Mouse (Mus musculus) lung, postnatal 0 days (tissue): Measurements from ENCODE around the gene Cyp2c39. TPM values are rescaled to one million over a fixed set of nuclear protein-coding genes. Genes with fewer than 3 reads are reported as not detected.
"Not testable (repeated sequence)": the region's sequence is repeated elsewhere in the genome, so short reads cannot be mapped to it uniquely, and the experiment has no call there.

Experiments
- ATAC-seq: fragments of 200-750 bp; cut with Nextera tagmentation; 2 replicates; pipeline ENCODE4 v1.8.0; 2017; ENCODE audit warnings: moderate library complexity
- DNase-seq: peaks from one replicate; pipeline ENCODE4 v3.0.0-alpha.2; 2016; ENCODE audit warnings: low spot score
- H3K27ac ChIP-seq: fragments of 300-500 bp; sonication (generic); 2 replicates; pipeline ENCODE4 v1.5.1; 2014; ENCODE audit warnings: antibody characterized with exemption, mild to moderate bottlenecking, low read length, mixed read lengths
- H3K27me3 ChIP-seq: fragments of 300-500 bp; sonication (generic); replicated peaks from 2 replicates; pipeline ENCODE4 v1.6.1; 2014; ENCODE audit warnings: low read length, mixed read lengths; ENCODE audit not compliant: insufficient read depth
- H3K36me3 ChIP-seq: fragments of 300-500 bp; sonication (generic); 2 replicates; pipeline ENCODE4 v1.6.1; 2014; ENCODE audit warnings: low read length, mixed read lengths; ENCODE audit not compliant: insufficient read depth
- H3K4me1 ChIP-seq: fragments of 300-500 bp; sonication (generic); 2 replicates; pipeline ENCODE4 v1.6.1; 2014; ENCODE audit warnings: antibody characterized with exemption, low read depth, low read length, mixed read lengths; ENCODE audit not compliant: insufficient read depth
- H3K4me2 ChIP-seq: fragments of 300-500 bp; sonication (generic); replicated peaks from 2 replicates; pipeline ENCODE4 v1.6.1; 2014; ENCODE audit warnings: low read depth, mild to moderate bottlenecking, low read length, moderate library complexity, mixed read lengths
- H3K4me3 ChIP-seq: fragments of 300-500 bp; sonication (generic); 2 replicates; pipeline ENCODE4 v1.5.1; 2014; ENCODE audit warnings: low read depth, low read length
- H3K9ac ChIP-seq: fragments of 300-500 bp; sonication (generic); replicated peaks from 2 replicates; pipeline ENCODE4 v1.6.1; 2014; ENCODE audit warnings: low read depth, mild to moderate bottlenecking
- H3K9me3 ChIP-seq: fragments of 300-500 bp; sonication (generic); 2 replicates; pipeline ENCODE4 v1.6.1; 2016; ENCODE audit warnings: low read length, mixed read lengths
- CTCF ChIP-seq: IDR thresholded peaks from 2 replicates; pipeline ENCODE4 v1.5.1; 2016; ENCODE audit warnings: antibody characterized with exemption, mild to moderate bottlenecking
- EP300 ChIP-seq: IDR thresholded peaks from 2 replicates; pipeline ENCODE4 v1.6.1; 2016; ENCODE audit warnings: antibody characterized with exemption, mild to moderate bottlenecking, control low read depth
- WGBS: fragments of 180-500 bp; shearing (Covaris S2); extraction: QIAGEN DNeasy Blood & Tissue Kit; methylation state at CpG from one replicate; pipeline ENCODE4 v1.1.7; 2014; 5-methylcytosine and 5-hydroxymethylcytosine counted together
- polyA plus RNA-seq: library from polyadenylated mRNA; unstranded; fragments of >200 nt; fragmentation: Nextera tagmentation; extraction: Ambion mirVana; gene quantifications from 2 replicates; pipeline ENCODE4 v1.2.1, GENCODE M21; 2015

Cyp2c39 gene
- not detected in 2 replicates for polyA plus RNA-seq

DNA sequence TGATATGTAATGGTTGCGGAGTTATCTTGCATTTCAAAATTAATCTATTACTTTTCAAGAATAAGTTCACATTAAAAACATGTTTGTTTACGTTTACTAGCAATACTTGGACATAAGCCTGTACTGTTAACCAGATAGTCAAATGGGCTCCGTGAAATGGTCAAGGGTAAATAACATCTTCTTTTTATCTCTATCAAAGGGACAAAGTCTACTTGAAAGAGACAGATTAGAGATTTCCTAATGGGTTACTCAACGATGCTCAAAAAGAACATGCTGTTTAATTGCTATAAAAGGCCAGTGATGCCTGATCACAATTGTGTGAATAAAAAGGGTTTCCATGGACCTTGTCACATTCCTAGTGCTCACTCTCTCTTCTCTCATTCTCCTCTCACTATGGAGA is at the start of gene Cyp2c39:
Cyp2c39 (plus strand) TSS at position 329 of the 400 bp plus-strand sequence.
- DNase-seq (no peak), ATAC-seq (no peak)

DNA sequence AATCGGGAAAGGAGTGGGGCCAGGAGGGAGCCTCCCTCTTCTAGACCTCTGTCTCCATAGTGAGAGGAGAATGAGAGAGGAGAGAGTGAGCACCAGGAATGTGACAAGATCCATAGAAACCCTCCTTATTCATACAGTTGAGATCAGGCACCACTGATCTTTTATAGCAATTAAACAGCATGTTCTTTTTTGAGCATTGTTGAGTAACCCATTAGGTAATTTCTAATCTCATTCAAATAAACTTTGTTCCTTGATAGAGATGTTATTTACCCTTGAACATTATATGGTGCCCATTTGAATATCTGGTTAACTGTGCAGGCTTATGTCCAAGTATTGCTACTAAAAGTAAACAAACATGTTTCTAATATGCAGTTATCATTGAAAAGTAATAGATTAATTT is 47.7 kb upstream of the Cyp2c39 start, which contains the start of gene Cyp2c38:
Cyp2c38 (minus strand) TSS at position 135 of the 400 bp plus-strand sequence.
- Histone ChIP-seq H3K4me3 (no peak within 1 kb of the TSS), H3K9ac (no peak within 1 kb of the TSS), H3K36me3 (no peaks in the 10 kb centered on the region), H3K4me1 (no peaks in the 10 kb centered on the region), H3K4me2 (no peak within 1 kb of the TSS), H3K9me3 (no peaks in the 10 kb centered on the region), H3K27ac (no peak within 1 kb of the TSS), H3K27me3 (no peaks in the 10 kb centered on the region)
- TF ChIP-seq EP300 (no peak), CTCF (no peak)
- ATAC-seq (no peak), DNase-seq (no peak)
- 62% methylated on average over 1 of the region's 1 CpGs for WGBS

More for the DNA sequence above, at the start of gene Cyp2c39:
- no peak within 1 kb of the TSS for H3K4me3 ChIP-seq
- TF ChIP-seq EP300 (no peak), CTCF (no peak)
- no peak within 1 kb of the TSS for H3K27ac ChIP-seq
- H3K4me2 ChIP-seq = no peak within 1 kb of the TSS
- H3K36me3 ChIP-seq = no peaks in the 10 kb centered on the region
- no peaks in the 10 kb centered on the region for H3K27me3 ChIP-seq
- 68% methylated on average over 4 of the region's 4 CpGs for WGBS
- H3K9me3 ChIP-seq = no peaks in the 10 kb centered on the region
- no peaks in the 10 kb centered on the region for H3K4me1 ChIP-seq
- no peak within 1 kb of the TSS for H3K9ac ChIP-seq

DNA sequence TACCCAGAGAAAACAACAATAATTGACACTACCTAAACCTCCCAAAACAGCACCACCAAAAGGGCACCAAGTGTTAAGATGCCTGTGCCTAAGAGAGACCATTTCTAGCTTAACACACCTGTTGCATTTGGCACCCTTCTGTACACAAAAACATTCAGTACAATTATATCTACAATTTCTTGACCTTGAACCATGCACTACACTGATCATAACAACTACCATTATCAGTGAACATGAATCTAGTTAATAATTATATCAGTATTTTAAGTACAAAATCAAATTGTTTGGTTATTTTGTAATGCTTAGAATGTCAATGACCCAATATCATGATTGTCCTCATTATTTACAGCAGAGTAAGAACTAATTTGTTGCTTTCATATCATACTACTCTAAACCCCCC is 46.7 kb upstream of the Cyp2c39 start:
- no peak overlapping the region for H3K9ac ChIP-seq
- no peaks in the 10 kb centered on the region for H3K36me3 ChIP-seq
- TF ChIP-seq CTCF (no peak), EP300 (no peak)
- H3K9me3 ChIP-seq = no peaks in the 10 kb centered on the region
- H3K4me3 ChIP-seq = no peak overlapping the region
- H3K4me2 ChIP-seq = no peak overlapping the region
- H3K27me3 ChIP-seq = no peaks in the 10 kb centered on the region
- ATAC-seq (no peak), DNase-seq (no peak)
- H3K4me1 ChIP-seq = no peaks in the 10 kb centered on the region
- H3K27ac ChIP-seq = no peak overlapping the region

DNA sequence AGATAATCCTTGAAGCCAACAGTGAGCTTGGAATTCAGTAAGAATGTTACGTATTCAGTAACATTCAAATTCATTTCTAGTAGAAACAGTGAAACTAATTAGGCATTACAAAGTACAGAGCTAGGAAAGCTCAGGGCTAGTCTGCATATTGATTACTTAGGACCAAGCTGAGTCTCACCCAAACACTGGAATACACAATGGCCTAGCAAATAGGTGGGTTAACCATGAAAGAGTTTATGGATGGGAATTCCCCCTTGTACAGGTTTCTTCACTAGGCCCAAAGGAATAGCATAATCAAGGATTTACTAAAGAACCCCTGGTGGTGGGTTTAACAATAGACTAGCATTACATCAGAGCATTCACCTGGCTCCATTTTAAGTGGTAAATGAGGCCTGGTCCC is 26.7 kb upstream of the Cyp2c39 start:
- 86% methylated on average over 1 of the region's 1 CpGs for WGBS
- not testable (repeated sequence) for H3K4me3 ChIP-seq, H3K4me1 ChIP-seq, H3K27me3 ChIP-seq, H3K36me3 ChIP-seq, H3K27ac ChIP-seq, H3K9me3 ChIP-seq, H3K4me2 ChIP-seq, H3K9ac ChIP-seq, ATAC-seq, DNase-seq

DNA sequence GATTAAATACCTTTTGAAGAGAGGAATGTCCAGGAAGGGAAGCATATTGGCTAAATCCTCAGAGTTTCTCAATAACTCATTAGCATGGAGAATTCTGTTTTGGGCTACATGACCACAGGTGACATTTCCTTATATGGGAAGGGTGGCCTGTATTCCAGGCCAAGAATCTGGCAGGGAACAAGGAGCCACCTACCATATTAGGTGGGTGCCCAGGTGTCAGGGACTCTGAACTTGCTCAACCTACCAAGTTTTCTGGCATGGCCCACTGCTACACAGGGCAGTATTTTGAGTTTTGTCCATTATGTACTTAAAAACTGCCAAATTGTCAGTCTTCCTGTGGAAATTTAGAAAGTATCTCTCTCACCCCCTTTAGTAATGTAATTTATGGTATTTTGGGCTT is 4.3 kb upstream of the Cyp2c39 start:
- Histone ChIP-seq H3K4me2 (no peak overlapping the region), H3K4me3 (no peak overlapping the region), H3K27me3 (no peaks in the 10 kb centered on the region), H3K27ac (no peak overlapping the region), H3K9ac (no peak overlapping the region), H3K9me3 (no peaks in the 10 kb centered on the region), H3K4me1 (no peaks in the 10 kb centered on the region), H3K36me3 (no peaks in the 10 kb centered on the region)
- ATAC-seq (no peak), DNase-seq (no peak)
- no peak for TF ChIP-seq EP300
- TF ChIP-seq CTCF = no peak

DNA sequence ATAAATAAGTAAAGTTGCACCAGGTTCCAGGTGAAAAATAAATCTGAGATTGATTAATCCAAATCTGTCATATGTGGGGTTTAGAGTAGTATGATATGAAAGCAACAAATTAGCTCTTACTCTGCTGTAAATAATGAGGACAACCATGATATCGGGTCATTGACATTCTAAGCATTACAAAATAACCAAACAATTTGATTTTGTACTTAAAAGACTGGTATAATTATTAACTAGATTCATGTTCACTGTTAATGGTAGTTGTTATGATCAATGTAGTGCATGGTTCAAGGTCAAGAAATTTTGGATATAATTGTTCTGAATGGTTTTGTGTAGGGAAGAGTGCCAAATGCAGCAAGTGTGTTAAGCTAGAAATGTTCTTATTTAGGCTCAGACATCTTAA is 1.1 kb upstream of the Cyp2c39 start:
- no peaks in the 10 kb centered on the region for H3K9me3 ChIP-seq
- DNase-seq (no peak), ATAC-seq (no peak)
- H3K4me2 ChIP-seq = no peak overlapping the region
- no peak overlapping the region for H3K9ac ChIP-seq
- H3K27ac ChIP-seq = no peak overlapping the region
- H3K4me1 ChIP-seq = no peaks in the 10 kb centered on the region
- 58% methylated on average over 1 of the region's 1 CpGs for WGBS
- no peaks in the 10 kb centered on the region for H3K36me3 ChIP-seq
- TF ChIP-seq EP300 (no peak), CTCF (no peak)
- no peak overlapping the region for H3K4me3 ChIP-seq
- H3K27me3 ChIP-seq = no peaks in the 10 kb centered on the region

Other genes starting within 250 kb of the Cyp2c39 start
- not detected in 2 replicates for gene Cyp2c29, start 241.5 kb upstream of the Cyp2c39 start, polyA plus RNA-seq
- not detected in 2 replicates for gene Cyp2c38, start 47.8 kb upstream of the Cyp2c39 start, polyA plus RNA-seq
- not detected in 2 replicates for gene Cyp2c67, start 138.2 kb downstream of the Cyp2c39 start, polyA plus RNA-seq
- 0.07 TPM in 1 of 2 replicates, not detected in the other for gene Cyp2c68, start 230.2 kb downstream of the Cyp2c39 start, polyA plus RNA-seq